Mouse (Mus musculus) mouse trophoblast stem cell (cell line): Measurements from ENCODE around the gene 9430097D07Rik.

ENCODE experiments used
- in situ Hi-C, 2 experiments: fragments of 300-500 bp; cut with MseI, MboI; formaldehyde crosslinking; loops; 2 replicates in 1 of 2; 3 replicates in 1 of 2; pipeline ENCODE4 v1.15.1; 2025

Gene 9430097D07Rik

DNA sequence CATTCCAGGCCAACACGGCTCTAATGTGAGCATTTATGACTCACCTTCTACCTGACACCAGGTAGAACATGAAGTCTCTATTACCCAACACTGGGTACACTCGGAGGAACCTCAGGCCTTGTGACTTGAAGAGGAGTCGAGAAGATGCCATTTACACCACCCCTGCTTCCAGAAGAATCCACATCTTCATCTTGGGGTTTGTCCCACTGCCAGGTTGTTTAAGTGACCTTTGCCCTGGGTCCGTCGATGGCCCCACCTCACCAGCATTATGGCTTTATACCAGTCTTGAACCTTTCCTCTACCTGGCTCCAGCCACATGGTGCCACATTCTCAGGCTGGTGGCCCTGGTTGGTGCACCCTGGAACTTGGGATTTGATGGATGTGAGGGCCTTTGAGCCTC lies 21.8 kb upstream of the 9430097D07Rik start:
- in situ Hi-C loops, result no loop called here

DNA sequence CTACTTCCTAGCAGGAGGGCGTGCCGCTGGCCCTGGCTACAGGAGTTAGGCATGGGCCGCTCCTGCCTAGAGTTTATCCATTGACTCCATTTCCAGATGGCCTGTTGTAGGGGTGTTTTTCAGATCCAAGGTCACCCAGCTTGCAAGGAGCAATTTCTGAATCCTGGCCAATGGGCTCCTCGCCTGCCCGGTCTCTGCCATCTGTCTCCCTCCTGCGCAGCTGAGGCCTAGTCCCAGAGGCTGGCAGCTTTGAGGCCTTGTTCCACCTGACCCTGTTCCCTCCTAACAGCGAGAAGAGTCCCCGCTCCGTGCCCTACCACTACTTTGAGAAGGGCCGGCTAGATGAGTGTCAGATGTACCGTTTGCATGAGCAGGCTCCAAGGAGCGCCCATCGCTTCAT lies 21.2 kb upstream of the 9430097D07Rik start:
- in situ Hi-C loops, result no loop called here

GRCm38 (mm10) chr2:32591249-32591648 lies 15.8 kb upstream of the 9430097D07Rik start:
- in situ Hi-C loops, result no loop called here

GRCm38 (mm10) chr2:32590224-32590623 lies 14.7 kb upstream of the 9430097D07Rik start:
- in situ Hi-C loops, result no loop called here

DNA sequence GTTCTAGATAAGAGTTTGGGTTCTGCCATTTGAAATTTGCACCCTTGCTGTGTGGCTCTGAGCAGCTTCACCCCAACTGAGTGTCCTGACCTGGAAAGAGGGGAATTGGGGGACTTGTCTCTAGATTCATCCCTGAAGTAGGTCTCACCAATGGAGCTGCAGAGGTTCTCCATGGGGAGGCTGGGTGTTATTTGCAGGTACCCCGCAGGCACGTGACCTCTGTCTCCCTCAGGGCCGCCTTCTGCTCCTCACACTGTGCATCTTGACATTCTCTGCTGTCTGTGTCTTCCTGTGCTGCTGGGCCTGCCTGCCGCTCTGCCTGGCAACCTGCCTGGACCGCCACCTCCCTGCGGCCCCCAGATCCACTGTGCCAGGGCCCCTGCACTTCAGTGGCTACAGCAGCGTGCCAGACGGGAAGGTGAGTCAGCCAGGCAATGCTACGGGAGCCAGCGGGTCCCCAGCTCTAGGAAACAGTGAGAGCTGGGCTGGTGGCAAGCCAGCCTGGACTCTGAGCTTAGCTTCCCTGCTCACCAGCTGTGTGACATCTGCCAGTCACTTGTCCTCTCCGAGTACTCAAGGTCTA lies 13.8 kb upstream of the 9430097D07Rik start:
- in situ Hi-C loops, result no loop called here

GRCm38 (mm10) chr2:32587731-32588321 lies 12.3 kb upstream of the 9430097D07Rik start:
- in situ Hi-C loops, result no loop called here

DNA sequence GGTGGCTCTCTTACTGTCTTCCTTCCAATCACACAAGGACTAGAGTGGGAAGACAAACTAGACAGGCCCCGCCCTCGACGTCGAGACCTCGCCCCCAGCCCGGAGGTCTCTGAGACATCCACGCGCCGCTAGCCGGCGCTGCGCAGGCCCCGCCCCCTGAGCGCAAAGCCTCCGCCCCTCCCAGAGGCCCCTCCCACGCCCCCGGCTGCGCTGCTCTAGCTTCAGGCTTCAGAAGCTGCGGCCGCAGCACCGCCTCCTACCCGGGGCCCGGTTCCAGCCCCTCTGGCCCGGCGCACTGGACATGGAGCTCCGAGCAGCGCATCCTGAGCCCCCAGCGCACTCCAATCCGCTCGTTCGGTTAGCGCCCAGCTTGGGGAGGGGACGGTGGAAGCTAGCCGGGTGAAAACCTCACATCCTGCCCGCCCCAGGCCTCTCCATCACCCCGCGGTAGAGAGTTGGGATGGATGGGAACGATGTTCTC lies 11.4 kb upstream of the 9430097D07Rik start, which contains the start of gene St6galnac4:
Gene St6galnac4 (plus strand): TSS at position 225 of the 481 bp plus-strand sequence.
- in situ Hi-C loops, result no loop called here

DNA sequence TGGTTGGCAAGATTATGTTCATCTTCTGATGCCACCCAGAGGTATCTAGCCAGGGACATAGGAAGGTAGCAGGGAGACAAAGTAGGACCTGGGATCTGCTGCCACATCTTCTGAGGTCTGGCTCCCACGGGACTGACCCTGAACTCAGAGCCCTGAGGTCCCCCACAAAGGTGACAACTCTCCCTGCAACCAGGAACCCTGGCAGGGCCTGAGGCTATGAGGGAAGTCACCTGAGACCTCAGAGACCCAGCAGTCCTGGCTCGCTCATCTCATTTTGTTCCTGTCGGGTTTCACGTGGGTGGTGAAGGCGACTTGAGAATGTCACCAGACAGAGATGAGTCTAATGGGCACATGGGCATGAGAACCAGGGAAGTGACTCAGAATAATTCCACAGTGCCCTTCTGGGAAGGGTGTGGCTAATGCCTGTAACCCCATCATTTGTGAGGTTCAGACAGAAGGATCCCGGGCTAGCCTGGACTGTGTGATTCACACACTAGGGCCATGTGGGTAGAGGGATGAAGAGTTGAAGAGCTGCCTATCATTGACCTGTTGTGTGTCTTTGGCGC lies 9.7 kb upstream of the 9430097D07Rik start:
- in situ Hi-C loops, result no loop called here

GRCm38 (mm10) chr2:32582830-32583799 lies 7.6 kb upstream of the 9430097D07Rik start:
- in situ Hi-C loops, result no loop called here

- in situ Hi-C loops, result no loop called here
Measured at GRCm38 (mm10) chr2:32581450-32582095, 6.1 kb upstream of the 9430097D07Rik start.

- in situ Hi-C loops, result no loop called here
Measured at GRCm38 (mm10) chr2:32578146-32579046, 2.9 kb upstream of the 9430097D07Rik start.

DNA sequence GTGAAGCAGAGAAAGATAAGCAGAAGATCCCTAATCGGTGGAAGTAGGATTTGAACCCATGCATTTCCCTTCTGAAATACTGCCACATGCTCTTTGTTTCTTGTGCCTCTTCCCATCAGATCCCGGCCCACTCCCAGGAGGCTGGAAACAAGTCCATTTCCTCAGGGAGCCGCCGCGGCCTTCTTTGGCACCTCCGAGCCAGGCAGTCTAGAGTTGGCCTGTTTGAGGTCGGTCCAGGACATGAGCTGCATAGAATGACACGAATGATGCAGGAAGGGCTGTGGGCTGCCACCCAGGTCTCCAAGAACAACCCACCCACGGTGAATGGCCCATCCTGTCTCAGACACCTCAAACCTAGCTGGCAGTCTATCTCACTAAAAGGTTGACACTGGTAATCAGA lies 1.0 kb upstream of the 9430097D07Rik start:
- in situ Hi-C loops, result no loop called here

GRCm38 (mm10) chr2:32574901-32575585 lies 441 bp downstream of the 9430097D07Rik start:
- in situ Hi-C loops, result no loop called here

DNA sequence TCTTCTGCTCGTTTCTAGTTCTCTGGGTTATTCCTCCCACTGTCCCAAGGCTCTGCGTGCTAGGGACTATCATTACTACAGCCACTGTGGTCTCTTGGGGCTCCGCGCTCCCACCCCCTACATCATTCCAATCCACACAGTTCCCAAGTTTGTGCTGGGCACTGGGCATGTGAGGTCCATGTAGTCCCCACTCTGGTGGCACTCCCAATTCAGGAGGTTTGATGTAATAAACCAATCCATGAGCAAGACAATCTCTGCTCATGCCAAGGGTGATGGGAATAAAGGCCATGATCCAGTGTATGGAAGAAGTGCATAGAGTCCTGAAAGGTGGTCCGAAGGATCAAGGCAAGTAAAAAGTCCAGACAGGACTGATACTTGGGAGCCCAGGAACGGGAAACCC lies 987 bp downstream of the 9430097D07Rik start, which contains the start of gene Pip5kl1:
Gene Pip5kl1 (plus strand): TSS at position 301 of the 400 bp plus-strand sequence.
- in situ Hi-C loops, result no loop called here

- in situ Hi-C loops, result no loop called here
Measured at GRCm38 (mm10) chr2:32572196-32572595, 3.3 kb downstream of the 9430097D07Rik start.

- in situ Hi-C loops, result no loop called here
Measured at GRCm38 (mm10) chr2:32570698-32571494, 4.6 kb downstream of the 9430097D07Rik start, which contains the start of gene Dpm2. TSS of gene Dpm2 (plus strand) at chr2:32570858.

GRCm38 (mm10) chr2:32568941-32569340 lies 6.5 kb downstream of the 9430097D07Rik start:
- in situ Hi-C loops, result loop anchor here (5.0 kb wide), 1 partner anchor 82 kb away; no protein-coding TSS in a partner anchor

- in situ Hi-C loops, result loop anchor here (5.0 kb wide), 1 partner anchor 81 kb away; no protein-coding TSS in a partner anchor
Measured at GRCm38 (mm10) chr2:32568149-32568548, 7.3 kb downstream of the 9430097D07Rik start.
